Mouse (Mus musculus) hindbrain, embryonic 11.5 days (tissue): Measurements from ENCODE around the gene Olfr1260. TPM values are rescaled to one million over a fixed set of nuclear protein-coding genes. Genes with fewer than 3 reads are reported as not detected.

Experiments used
- polyA plus RNA-seq: library from polyadenylated mRNA; unstranded; fragments of >200 nt; fragmentation: Nextera tagmentation; extraction: Ambion mirVana; gene quantifications from 2 replicates; pipeline ENCODE4 v1.2.1, GENCODE M21; 2014

Olfr1260 gene
- polyA plus RNA-seq, 1 experiment from 2014 or later = not detected

Other genes with a start within 250 kb of the Olfr1260 start
- not detected in 2 replicates for gene Olfr1252, start 249.3 kb upstream of the Olfr1260 start, polyA plus RNA-seq
- not detected in 2 replicates for gene Olfr1253, start 217.2 kb upstream of the Olfr1260 start, polyA plus RNA-seq
- gene Olfr1254, start 180.7 kb upstream of the Olfr1260 start, polyA plus RNA-seq = not detected in 2 replicates
- not detected in 2 replicates for gene Olfr1255, start 162.3 kb upstream of the Olfr1260 start, polyA plus RNA-seq
- not detected in 2 replicates for gene Olfr1256, start 132.8 kb upstream of the Olfr1260 start, polyA plus RNA-seq
- gene Olfr48, start 126.1 kb upstream of the Olfr1260 start, polyA plus RNA-seq = not detected in 2 replicates
- gene Olfr1257, start 95.9 kb upstream of the Olfr1260 start, polyA plus RNA-seq = not detected in 2 replicates
- not detected in 2 replicates for gene Olfr1258, start 47.0 kb upstream of the Olfr1260 start, polyA plus RNA-seq
- gene Olfr1259, start 25.7 kb upstream of the Olfr1260 start, polyA plus RNA-seq = not detected in 2 replicates
- not detected in 2 replicates for gene Olfr1261, start 16.9 kb downstream of the Olfr1260 start, polyA plus RNA-seq
- not detected in 2 replicates for gene Olfr1262, start 25.8 kb downstream of the Olfr1260 start, polyA plus RNA-seq
- not detected in 2 replicates for gene Olfr1263, start 37.8 kb downstream of the Olfr1260 start, polyA plus RNA-seq
- gene Olfr1264, start 51.2 kb downstream of the Olfr1260 start, polyA plus RNA-seq = not detected in 2 replicates
- not detected in 2 replicates for gene Olfr1265, start 61.0 kb downstream of the Olfr1260 start, polyA plus RNA-seq
- gene Olfr140, start 89.3 kb downstream of the Olfr1260 start, polyA plus RNA-seq = not detected in 2 replicates
- gene Olfr1269, start 147.1 kb downstream of the Olfr1260 start, polyA plus RNA-seq = not detected in 2 replicates
- gene Olfr32, start 168.0 kb downstream of the Olfr1260 start, polyA plus RNA-seq = not detected in 2 replicates
- not detected in 2 replicates for gene Olfr1270, start 178.8 kb downstream of the Olfr1260 start, polyA plus RNA-seq